Mouse (Mus musculus) left cerebral cortex, adult 2 months (tissue): ENCODE measurements at regions not wholly inside any gene's neighbourhood (a gene's known extent, or its start where the extent isn't known, plus 50 kb on each side); places are given as distances from the start of the nearest gene placed in this dataset.

Experiments used
- DNase-seq, 2 experiments: peaks; one replicate each; pipeline ENCODE4 v3.0.0; 2021 to 2022; ENCODE audit warnings: low spot score in 2 of 2, mixed read lengths in 1 of 2; ENCODE audit errors: extremely low spot score in 1 of 2
- H3K27ac ChIP-seq: fragments of 200-600 bp; 2 replicates; pipeline ENCODE4 v1.8.1; 2022
- H3K4me3 ChIP-seq: fragments of 200-600 bp; 2 replicates; pipeline ENCODE4 v1.8.1; 2022
- CTCF ChIP-seq: fragments of 200-600 bp; IDR thresholded peaks from 2 replicates; pipeline ENCODE4 v1.8.1; 2022; ENCODE audit warnings: antibody characterized with exemption, mild to moderate bottlenecking, moderate library complexity
- intact Hi-C: fragments of 180-260 bp; cut with DNase I; formaldehyde crosslinking; loops from one replicate; pipeline ENCODE4 v1.15.1; 2025

DNA sequence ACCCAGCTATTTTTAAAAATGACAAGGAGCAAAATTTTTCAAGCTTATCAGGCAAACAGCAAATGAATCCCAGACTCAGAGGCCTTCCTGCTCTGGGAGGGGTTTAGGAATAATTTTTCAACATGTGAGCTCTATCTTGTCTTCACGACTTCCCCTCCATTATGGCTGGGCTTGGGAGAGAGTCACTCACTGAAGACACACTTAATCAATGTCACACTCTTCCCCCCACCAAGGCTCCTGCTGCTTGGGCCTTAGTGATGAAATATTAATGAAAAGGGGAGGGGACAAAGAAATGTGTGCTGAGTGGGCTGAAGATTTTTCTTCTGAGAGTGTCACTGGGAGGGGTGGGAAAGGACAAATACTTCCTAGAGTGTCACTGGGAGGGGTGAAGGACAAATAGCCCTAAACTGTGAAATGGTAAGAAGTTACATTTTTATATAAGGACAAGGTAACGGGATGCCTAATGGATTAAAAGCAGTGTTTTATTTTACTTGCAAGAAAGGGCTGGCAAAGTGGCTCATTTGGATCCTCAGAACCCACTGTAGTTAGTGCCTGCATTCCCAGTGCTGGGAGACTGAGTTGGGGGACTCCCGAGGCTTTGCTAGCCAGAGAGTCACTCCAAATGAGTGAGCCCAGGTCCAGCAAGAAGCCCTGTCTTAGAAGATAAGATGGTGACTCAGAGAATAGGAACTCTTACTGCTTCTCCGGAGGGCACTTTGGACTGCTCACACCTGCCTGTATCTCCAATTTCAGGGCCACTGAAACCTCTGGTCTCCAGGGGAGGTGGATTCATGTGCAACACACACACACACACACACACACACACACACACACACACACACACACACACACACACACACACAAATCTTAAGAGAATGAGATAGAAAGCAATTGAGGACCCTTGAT is 258.5 kb downstream of the Sox11 start:
- H3K27ac ChIP-seq, result no peak overlapping the region
- no peak overlapping the region for H3K4me3 ChIP-seq
- intact Hi-C loops, result loop anchor here (2.0 kb wide), 1 partner anchor 259 kb away; the partner anchor contains the start of gene Sox11
- no peak for DNase-seq
- no peak for TF ChIP-seq CTCF

DNA sequence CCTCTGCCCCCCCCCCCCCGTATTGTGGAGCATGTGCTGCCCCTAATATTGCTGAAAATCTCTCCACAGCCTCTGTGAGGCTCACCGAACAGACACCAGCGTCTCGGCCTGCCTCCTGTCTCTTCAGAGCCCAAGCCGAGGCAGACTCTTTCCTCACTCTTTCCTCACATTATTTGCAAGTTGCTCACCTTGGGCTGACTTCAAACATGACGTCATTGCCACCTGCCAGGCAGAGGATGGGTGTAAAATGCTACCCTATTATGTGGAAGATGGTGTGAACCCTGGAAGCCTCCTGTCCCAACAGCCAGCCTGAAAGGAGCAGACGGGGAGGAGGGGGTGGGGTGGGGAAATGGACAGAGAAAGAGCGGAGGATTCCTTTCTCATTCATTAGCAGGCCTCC is 259.3 kb downstream of the Sox11 start:
- DNase-seq, result peak; percentile 26 to 31
- intact Hi-C loops, result loop anchor here (2.0 kb wide), 1 partner anchor 260 kb away; the partner anchor contains the start of gene Sox11
- no peak for TF ChIP-seq CTCF

DNA sequence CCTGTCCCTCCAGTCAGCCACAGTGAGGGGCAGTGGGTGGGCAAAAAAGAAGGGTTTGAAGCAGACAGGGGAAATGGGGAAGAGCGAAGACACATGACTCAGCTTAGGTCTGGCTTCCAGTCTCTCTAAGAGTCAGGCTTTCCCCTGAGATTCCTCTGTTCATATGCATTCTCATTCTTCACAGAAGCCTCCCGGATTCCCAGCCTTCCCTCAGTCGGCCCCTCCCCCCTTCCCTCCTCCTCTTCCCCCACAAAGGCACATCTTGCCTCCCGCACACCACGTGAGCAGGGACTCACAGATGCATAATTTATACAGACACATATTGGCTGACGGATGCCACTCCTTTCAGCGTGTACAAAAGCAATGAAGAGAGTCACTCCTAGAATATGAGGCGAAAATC is 259.8 kb downstream of the Sox11 start:
- intact Hi-C loops, result loop anchor here (2.0 kb wide), 1 partner anchor 260 kb away; the partner anchor contains the start of gene Sox11
- Histone ChIP-seq H3K4me3 (peak overlapping the region; percentile 22), H3K27ac (peak overlapping the region; percentile 66)
- TF ChIP-seq CTCF, result no peak
- peak; percentile 68 to 73 for DNase-seq

More for the DNA sequence above, 259.3 kb downstream of the Sox11 start:
- H3K4me3 ChIP-seq, result peak overlapping the region; percentile 22
- H3K27ac ChIP-seq, result peak overlapping the region; percentile 66

DNA sequence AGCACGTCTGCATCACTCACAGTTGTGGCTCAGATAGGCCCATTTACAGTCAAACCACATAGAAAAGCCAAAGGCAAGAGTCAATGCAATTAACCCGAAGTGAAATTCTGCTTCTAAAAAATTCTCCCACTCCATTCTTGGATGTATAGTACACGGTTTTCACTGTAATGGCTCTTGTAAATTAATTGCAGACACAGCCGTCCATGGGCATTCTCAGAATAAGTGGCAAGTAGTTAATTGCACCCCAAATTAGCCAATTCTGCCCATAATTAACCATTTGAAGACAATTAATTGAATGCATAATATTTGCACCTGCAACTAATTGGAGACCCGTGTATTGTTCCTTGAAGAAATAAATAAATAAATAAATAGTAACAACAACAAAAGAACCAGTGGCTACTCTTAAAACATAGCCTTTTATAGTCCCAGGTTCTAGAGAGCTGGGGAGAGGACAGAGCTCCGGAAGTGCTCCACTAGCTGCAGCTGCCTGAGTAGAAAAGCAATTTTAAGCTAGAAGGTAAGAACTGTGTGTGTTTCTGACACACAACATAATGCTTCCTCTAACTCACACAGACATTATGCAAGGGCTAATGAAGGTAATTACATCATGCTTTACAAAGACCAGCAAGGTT is 266.2 kb downstream of the Sox11 start:
- TF ChIP-seq CTCF, result no peak
- H3K4me3 ChIP-seq, result no peak overlapping the region
- no peak overlapping the region for H3K27ac ChIP-seq
- intact Hi-C loops, result no loop called here
- DNase-seq, result no peak

DNA sequence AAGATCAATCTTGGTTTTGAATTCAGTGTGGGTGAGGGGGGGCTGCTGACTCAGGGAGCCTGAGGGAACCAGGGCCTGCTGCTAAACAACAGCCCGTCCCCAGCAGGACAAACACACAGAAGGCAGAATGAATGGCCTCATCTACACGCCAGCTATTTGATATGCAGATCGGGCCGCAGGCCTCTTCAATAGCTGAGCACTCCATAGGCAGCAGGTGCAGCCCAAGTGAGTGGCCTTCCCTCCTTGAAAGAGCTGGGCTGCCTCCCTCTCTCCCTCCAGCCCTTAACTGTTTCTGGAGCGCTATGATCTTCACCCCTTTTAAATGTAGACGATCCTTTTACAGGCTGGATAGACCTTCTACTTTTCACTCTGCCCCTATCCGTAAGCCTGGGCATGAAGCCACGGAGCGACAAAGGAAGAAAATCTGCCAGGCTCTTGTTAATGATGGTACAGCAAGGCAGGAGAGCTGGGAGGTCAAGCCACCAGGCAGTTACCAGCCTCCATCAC is 277.3 kb downstream of the Sox11 start:
- DNase-seq, result no peak
- Histone ChIP-seq H3K27ac (no peak overlapping the region), H3K4me3 (no peak overlapping the region)
- TF ChIP-seq CTCF, result no peak
- intact Hi-C loops, result no loop called here

DNA sequence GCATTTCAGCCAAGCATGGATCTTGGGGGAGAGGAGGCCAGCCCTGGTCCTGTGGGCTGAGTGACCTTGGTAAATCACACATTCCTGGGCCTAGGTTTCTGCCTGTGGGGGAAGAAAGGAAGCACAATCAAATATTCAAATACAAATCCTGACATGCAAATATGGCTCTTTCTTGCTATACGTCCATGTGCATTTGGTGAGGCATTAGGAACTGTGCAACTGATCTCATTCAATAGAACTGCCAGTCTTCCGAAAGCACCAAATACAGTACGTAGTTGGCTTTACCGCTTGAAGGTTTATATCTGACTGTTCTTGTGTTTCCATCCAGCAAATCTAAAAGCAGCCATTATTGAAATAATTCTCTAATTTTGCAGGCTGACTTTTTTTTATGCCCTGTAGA is 278.9 kb downstream of the Sox11 start:
- TF ChIP-seq CTCF, result no peak
- DNase-seq, result no peak
- Histone ChIP-seq H3K4me3 (no peak overlapping the region), H3K27ac (no peak overlapping the region)
- intact Hi-C loops, result loop anchor here (5.0 kb wide), 1 partner anchor 274 kb away; no protein-coding TSS in a partner anchor

DNA sequence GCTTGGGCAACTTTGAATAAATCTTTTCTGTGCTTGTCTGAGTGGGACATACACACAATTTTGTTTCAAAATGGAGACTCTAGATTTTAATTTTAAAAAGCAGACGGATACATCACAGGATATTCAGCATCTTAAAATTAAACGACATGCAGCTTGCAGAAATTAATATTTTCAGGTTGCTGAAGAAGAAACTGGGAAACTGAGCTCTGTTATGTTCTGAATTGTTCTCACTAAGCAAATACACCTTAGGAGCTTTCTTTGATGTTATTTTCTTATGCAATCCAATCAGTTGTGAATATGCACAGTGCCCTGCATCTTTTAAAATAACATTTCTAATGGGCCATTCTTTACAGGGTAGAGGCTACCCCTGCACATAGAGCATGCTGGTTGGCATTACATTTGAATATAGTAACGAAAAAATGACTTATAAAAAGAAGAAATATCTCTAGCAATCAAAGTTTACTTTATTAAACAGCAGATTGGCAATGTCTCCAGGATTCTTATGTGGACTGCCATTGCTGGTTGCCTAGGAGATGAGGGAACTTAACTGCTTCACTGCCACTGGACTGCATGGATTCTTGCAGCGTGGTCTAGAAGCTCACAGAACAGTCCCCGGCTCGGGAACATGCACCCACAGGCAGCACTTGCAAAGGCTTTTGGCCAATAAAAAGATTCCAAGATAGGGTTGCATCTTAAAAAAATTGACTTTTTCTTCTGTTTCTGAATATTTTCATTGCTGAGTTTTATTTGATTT is 279.7 kb downstream of the Sox11 start:
- Histone ChIP-seq H3K27ac (peak overlapping the region; percentile 75; the same call in 1 of the 2 replicates), H3K4me3 (no peak overlapping the region)
- no peak for DNase-seq
- no peak for TF ChIP-seq CTCF
- intact Hi-C loops, result loop anchor here (5.0 kb wide), 1 partner anchor 275 kb away; no protein-coding TSS in a partner anchor

DNA sequence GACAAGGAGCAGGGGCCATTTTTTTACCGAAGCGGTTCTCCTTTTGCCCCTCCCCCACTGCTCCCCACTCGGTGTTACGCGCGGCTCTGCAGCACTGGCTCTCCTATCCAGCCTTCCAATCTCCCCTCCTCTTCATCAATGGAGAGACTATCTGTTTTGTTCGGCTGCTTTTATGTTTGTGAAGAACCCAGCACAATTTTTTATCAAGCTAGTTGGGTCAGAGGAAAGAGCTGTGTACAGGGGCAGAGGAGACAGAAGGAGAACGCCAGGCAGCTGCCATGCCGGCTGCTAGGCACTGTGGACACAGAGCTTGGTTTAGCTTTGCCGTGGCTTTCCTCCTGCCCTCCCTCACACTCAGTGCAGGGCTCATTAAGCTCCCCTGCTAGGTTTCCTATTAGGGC is 280.3 kb downstream of the Sox11 start:
- H3K27ac ChIP-seq, result peak overlapping the region; percentile 75
- H3K4me3 ChIP-seq, result peak overlapping the region; percentile 33
- TF ChIP-seq CTCF, result no peak
- intact Hi-C loops, result loop anchor here (5.0 kb wide), 1 partner anchor 275 kb away; no protein-coding TSS in a partner anchor
- DNase-seq, result peak; percentile 27 to 31

DNA sequence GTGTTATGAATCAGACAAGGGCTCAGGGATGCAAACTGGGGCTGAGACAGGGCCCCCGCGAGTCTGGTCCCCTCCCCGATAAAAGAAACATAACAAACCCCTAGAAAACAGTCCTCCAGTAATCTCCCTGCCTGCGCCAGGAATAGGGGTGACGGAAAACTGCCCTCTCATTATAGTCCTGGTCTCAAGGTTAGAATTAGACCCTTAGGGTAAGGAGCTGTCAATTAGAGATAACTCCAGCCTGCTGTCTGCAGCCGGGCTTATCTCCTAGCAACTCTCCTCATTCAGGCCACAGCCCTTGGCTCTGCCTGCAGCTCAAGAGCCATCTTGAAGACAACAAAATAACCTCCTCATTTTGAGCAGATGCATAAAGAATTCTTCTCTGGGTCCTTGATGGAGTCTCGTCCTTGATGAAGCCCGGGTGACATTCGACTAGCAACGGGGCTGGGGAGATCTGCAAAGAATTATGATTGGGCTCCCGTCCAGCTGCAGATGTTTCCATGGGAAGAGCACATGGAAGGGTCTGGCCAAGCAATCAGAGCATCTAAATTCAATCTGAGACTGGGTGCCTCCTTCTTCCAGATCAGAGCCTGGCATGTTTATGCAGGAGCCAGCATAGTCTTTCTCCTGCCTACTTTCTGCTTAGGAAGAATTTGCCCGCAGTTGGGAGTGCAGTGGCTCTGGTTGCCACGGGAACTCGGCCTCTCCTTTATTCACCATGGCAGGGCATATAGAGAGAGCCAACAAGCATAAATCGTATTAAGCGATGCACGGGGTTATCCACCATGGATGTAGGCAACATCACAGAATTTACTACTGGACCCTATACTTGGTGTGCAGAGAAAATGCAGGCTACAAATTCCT is 281.2 kb downstream of the Sox11 start:
- intact Hi-C loops, result loop anchor here (2.0 to 5.0 kb wide), 2 partner anchors 44 to 276 kb away; no protein-coding TSS in a partner anchor
- Histone ChIP-seq H3K27ac (peak overlapping the region; percentile 75; the same call in 1 of the 2 replicates), H3K4me3 (peak overlapping the region; percentile 33; the same call in 1 of the 2 replicates)
- TF ChIP-seq CTCF, result no peak
- peak; percentile 26 for DNase-seq

DNA sequence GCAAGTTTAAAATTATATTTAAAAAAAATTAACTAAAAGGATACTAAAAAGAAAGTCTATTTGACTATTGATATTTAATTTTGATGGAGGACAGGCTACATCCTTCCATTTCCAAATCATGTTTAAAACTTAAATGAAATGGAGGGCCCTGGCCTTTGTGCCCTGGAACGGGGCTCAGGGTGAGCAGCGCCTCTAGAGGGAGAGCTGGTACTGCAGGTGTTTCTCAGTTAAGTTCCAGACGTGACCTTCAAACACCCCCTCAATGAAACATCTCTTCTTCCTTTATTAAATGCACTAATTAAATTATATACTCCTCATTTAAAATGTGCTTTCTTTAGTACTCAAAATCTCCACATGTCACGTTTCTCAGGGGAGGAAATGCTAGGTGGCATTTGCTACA is 282.5 kb downstream of the Sox11 start:
- Histone ChIP-seq H3K27ac (no peak overlapping the region), H3K4me3 (no peak overlapping the region)
- peak; percentile 74 for TF ChIP-seq CTCF
- peak in 1 of 2 experiments; percentile 44 for DNase-seq
- intact Hi-C loops, result loop anchor here (2.0 to 5.0 kb wide), 3 partner anchors 45 to 528 kb away; no protein-coding TSS in a partner anchor
